Mouse (Mus musculus): ENCODE data around the gene Dusp5. TPM values are rescaled to one million over a fixed set of nuclear protein-coding genes. Genes with fewer than 3 reads are reported as not detected.

The Dusp5 gene
- polyA plus RNA-seq, 1 experiment, result 3.0 TPM

GRCm38 (mm10) chr19:53554402-53554801, 25.5 kb downstream of the Dusp5 start:
- Histone ChIP-seq H3K36me3 (replicated peaks; ENCODE audit: low read length) (no peaks in the 10 kb centered on the region), H3K4me1 (peaks cover 32% of the 10 kb centered on the region)
- TF ChIP-seq GATA1 (IDR thresholded peaks at IDR 0.05; ENCODE audit: borderline replicate concordance, low read length), result no peak
- TF ChIP-seq FLI1 (IDR thresholded peaks at IDR 0.05; ENCODE audit: low read length), result no peak

GRCm38 (mm10) chr19:53554981-53555616, 26.2 kb downstream of the Dusp5 start:
- Histone ChIP-seq H3K4me1 (peaks cover 32% of the 10 kb centered on the region), H3K36me3 (replicated peaks; ENCODE audit: low read length) (no peaks in the 10 kb centered on the region), H3K27me3 (replicated peaks) (peaks cover 8% of the 10 kb centered on the region), H3K4me3 (replicated peaks) (no peak overlapping the region), H3K9me3 (peaks cover 5% of the 10 kb centered on the region)
- TF ChIP-seq GATA1 (IDR thresholded peaks at IDR 0.05; ENCODE audit: borderline replicate concordance, low read length) (no peak), FLI1 (IDR thresholded peaks at IDR 0.05; ENCODE audit: low read length) (no peak)

More at GRCm38 (mm10) chr19:53554402-53554801, 25.5 kb downstream of the Dusp5 start:
- H3K4me3 ChIP-seq (replicated peaks), result no peak overlapping the region
- H3K9me3 ChIP-seq, result no peaks in the 10 kb centered on the region
- H3K27me3 ChIP-seq (replicated peaks), result peaks cover 8% of the 10 kb centered on the region

- Histone ChIP-seq H3K9me3 (peaks cover 13% of the 10 kb centered on the region), H3K27me3 (replicated peaks) (peaks cover 5% of the 10 kb centered on the region), H3K4me3 (replicated peaks) (no peak overlapping the region), H3K36me3 (replicated peaks; ENCODE audit: low read length) (no peaks in the 10 kb centered on the region), H3K4me1 (peaks cover 32% of the 10 kb centered on the region)
- TF ChIP-seq GATA1 (IDR thresholded peaks at IDR 0.05; ENCODE audit: borderline replicate concordance, low read length), result no peak
- TF ChIP-seq FLI1 (IDR thresholded peaks at IDR 0.05; ENCODE audit: low read length), result no peak
Observed at GRCm38 (mm10) chr19:53556841-53557240, 27.9 kb downstream of the Dusp5 start.

- peak overlapping the region; percentile 26 for H3K4me3 ChIP-seq (replicated peaks)
- peaks cover 28% of the 10 kb centered on the region for H3K4me1 ChIP-seq
- H3K27me3 ChIP-seq (replicated peaks), result peaks cover 5% of the 10 kb centered on the region
- H3K9me3 ChIP-seq, result peaks cover 13% of the 10 kb centered on the region
- no peaks in the 10 kb centered on the region for H3K36me3 ChIP-seq (replicated peaks; ENCODE audit: low read length)
- TF ChIP-seq FLI1 (IDR thresholded peaks at IDR 0.05; ENCODE audit: low read length) (no peak), GATA1 (IDR thresholded peaks at IDR 0.05; ENCODE audit: borderline replicate concordance, low read length) (no peak)
Observed at GRCm38 (mm10) chr19:53557267-53557936, 28.5 kb downstream of the Dusp5 start.

- TF ChIP-seq FLI1 (IDR thresholded peaks at IDR 0.05; ENCODE audit: low read length) (no peak), GATA1 (IDR thresholded peaks at IDR 0.05; ENCODE audit: borderline replicate concordance, low read length) (no peak)
- Histone ChIP-seq H3K4me1 (peaks cover 12% of the 10 kb centered on the region), H3K36me3 (replicated peaks; ENCODE audit: low read length) (no peaks in the 10 kb centered on the region), H3K4me3 (replicated peaks) (no peak overlapping the region), H3K9me3 (peaks cover 21% of the 10 kb centered on the region), H3K27me3 (replicated peaks) (peaks cover 9% of the 10 kb centered on the region)
Observed at GRCm38 (mm10) chr19:53560436-53560835, 31.5 kb downstream of the Dusp5 start.

- no peak for TF ChIP-seq FLI1 (IDR thresholded peaks at IDR 0.05; ENCODE audit: low read length)
- no peak for TF ChIP-seq GATA1 (IDR thresholded peaks at IDR 0.05; ENCODE audit: borderline replicate concordance, low read length)
- Histone ChIP-seq H3K4me1 (peaks cover 20% of the 10 kb centered on the region), H3K27me3 (replicated peaks) (peaks cover 7% of the 10 kb centered on the region), H3K9me3 (peaks cover 21% of the 10 kb centered on the region), H3K4me3 (replicated peaks) (no peak overlapping the region), H3K36me3 (replicated peaks; ENCODE audit: low read length) (no peaks in the 10 kb centered on the region)
Observed at GRCm38 (mm10) chr19:53564174-53564573, 35.3 kb downstream of the Dusp5 start.

GRCm38 (mm10) chr19:53565565-53566277, 36.8 kb downstream of the Dusp5 start:
- H3K4me1 ChIP-seq, result peaks cover 22% of the 10 kb centered on the region
- no peak for TF ChIP-seq GATA1 (IDR thresholded peaks at IDR 0.05; ENCODE audit: borderline replicate concordance, low read length)
- TF ChIP-seq FLI1 (IDR thresholded peaks at IDR 0.05; ENCODE audit: low read length), result no peak
- peaks cover 7% of the 10 kb centered on the region for H3K27me3 ChIP-seq (replicated peaks)
- no peaks in the 10 kb centered on the region for H3K36me3 ChIP-seq (replicated peaks; ENCODE audit: low read length)
- H3K9me3 ChIP-seq, result peaks cover 9% of the 10 kb centered on the region
- no peak overlapping the region for H3K4me3 ChIP-seq (replicated peaks)

GRCm38 (mm10) chr19:53567864-53568263, 39.0 kb downstream of the Dusp5 start:
- peaks cover 5% of the 10 kb centered on the region for H3K9me3 ChIP-seq
- no peak for TF ChIP-seq GATA1 (IDR thresholded peaks at IDR 0.05; ENCODE audit: borderline replicate concordance, low read length)
- no peak for TF ChIP-seq FLI1 (IDR thresholded peaks at IDR 0.05; ENCODE audit: low read length)
- H3K27me3 ChIP-seq (replicated peaks), result peaks cover 11% of the 10 kb centered on the region
- H3K36me3 ChIP-seq (replicated peaks; ENCODE audit: low read length), result no peaks in the 10 kb centered on the region
- H3K4me3 ChIP-seq (replicated peaks), result peak overlapping the region; percentile 47
- peaks cover 41% of the 10 kb centered on the region for H3K4me1 ChIP-seq

GRCm38 (mm10) chr19:53568553-53568952, 39.6 kb downstream of the Dusp5 start:
- H3K9me3 ChIP-seq, result no peaks in the 10 kb centered on the region
- H3K4me1 ChIP-seq, result peaks cover 41% of the 10 kb centered on the region
- TF ChIP-seq FLI1 (IDR thresholded peaks at IDR 0.05; ENCODE audit: low read length) (no peak), GATA1 (IDR thresholded peaks at IDR 0.05; ENCODE audit: borderline replicate concordance, low read length) (no peak)
- H3K36me3 ChIP-seq (replicated peaks; ENCODE audit: low read length), result no peaks in the 10 kb centered on the region
- H3K27me3 ChIP-seq (replicated peaks), result peaks cover 11% of the 10 kb centered on the region
- no peak overlapping the region for H3K4me3 ChIP-seq (replicated peaks)

- H3K36me3 ChIP-seq (replicated peaks; ENCODE audit: low read length), result no peaks in the 10 kb centered on the region
- no peak overlapping the region for H3K4me3 ChIP-seq (replicated peaks)
- peaks cover 34% of the 10 kb centered on the region for H3K4me1 ChIP-seq
- TF ChIP-seq FLI1 (IDR thresholded peaks at IDR 0.05; ENCODE audit: low read length) (no peak), GATA1 (IDR thresholded peaks at IDR 0.05; ENCODE audit: borderline replicate concordance, low read length) (no peak)
- H3K9me3 ChIP-seq, result no peaks in the 10 kb centered on the region
- H3K27me3 ChIP-seq (replicated peaks), result peaks cover 14% of the 10 kb centered on the region
Observed at GRCm38 (mm10) chr19:53571056-53571455, 42.1 kb downstream of the Dusp5 start.
